18 mouse cellular contexts compared by ENCODE assay signal in the genomic region with DNA sequence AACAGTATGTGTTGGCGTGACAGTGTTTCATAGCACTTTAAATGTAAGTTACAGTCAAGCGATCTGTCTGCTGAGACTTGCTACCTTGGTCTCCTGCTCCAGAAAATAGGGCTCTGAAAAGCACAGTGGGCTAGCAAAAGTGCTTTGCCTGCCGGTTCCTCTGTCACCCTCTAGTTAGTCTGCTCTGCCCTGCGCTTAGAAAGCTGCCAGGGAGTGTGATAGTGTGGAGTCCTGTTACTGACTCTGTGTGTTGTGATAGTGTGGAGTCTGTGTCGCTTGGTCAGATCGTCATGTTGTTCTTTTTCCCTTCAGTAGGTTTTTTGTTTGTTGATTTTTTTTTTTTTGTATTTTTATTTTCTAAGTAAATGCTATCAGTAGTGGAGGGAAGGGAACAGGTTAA. TPM values are rescaled to one million over a fixed set of nuclear protein-coding genes. Genes with fewer than 3 reads are reported as not detected.
DNase-seq lines count a peak whose midpoint lies in the region; ATAC-seq lines count a peak whose summit lies in the region.
"Had no signal": no experiment of that assay in that cellular context is flagged by ENCODE, and none has a peak within 500 bp of the region (broad histone marks: within the 10 kb centered on the region; RNA-seq: fewer than 3 reads in every experiment).

No protein-coding gene starts in this region.

- peaks cover 78% of the 10 kb centered on the region for H3K4me1 ChIP-seq in heart, embryonic 13.5 days
- H3K4me1 ChIP-seq in liver, embryonic 11.5 days (replicated peaks; ENCODE audit: control insufficient read depth, insufficient read depth, low read length), result peaks cover 39% of the 10 kb centered on the region
- H3K4me1 ChIP-seq in liver, embryonic 15.5 days (replicated peaks), result peaks cover 49% of the 10 kb centered on the region

- H3K9ac ChIP-seq in heart, embryonic 13.5 days, result peak overlapping the region; percentile 69
- peak overlapping the region; percentile 20; the same call in 1 of the 2 replicates for H3K9ac ChIP-seq in liver, embryonic 11.5 days (ENCODE audit: low read depth, low read length)
- no peak overlapping the region for H3K9ac ChIP-seq in liver, embryonic 15.5 days
- H3K9ac ChIP-seq: limb, embryonic 15.5 days; neural tube, embryonic 15.5 days had no signal

- peak overlapping the region; percentile 77 for H3K27ac ChIP-seq in heart, embryonic 13.5 days (replicated peaks)
- H3K27ac ChIP-seq in liver, embryonic 11.5 days (ENCODE audit: low read depth, low read length), result peak overlapping the region; percentile 59; the same call in 1 of the 2 replicates
- peak overlapping the region; percentile 65 for H3K27ac ChIP-seq in liver, embryonic 15.5 days (replicated peaks)
- H3K27ac ChIP-seq: limb, embryonic 15.5 days; neural tube, embryonic 15.5 days had no signal

- no peak for DNase-seq in heart, postnatal 36 days
- DNase-seq in liver, embryonic 11.5 days (ENCODE audit: low spot score), result no peak
- DNase-seq in liver, result no peak
- no peak for DNase-seq in cerebellum, postnatal 10 days
- no peak for DNase-seq in right cerebral cortex, adult 2 months (ENCODE audit: low spot score in 2 of 2)
- DNase-seq: B cell, adult 2 months; cerebellum, adult 9-11 months; gastrocnemius, postnatal 25 days; lung, postnatal 10 days; right cerebral cortex, postnatal 25 days; thymus, adult 2 months had no signal

- H3K27me3 ChIP-seq in heart, embryonic 13.5 days (replicated peaks), result no peaks in the 10 kb centered on the region
- H3K27me3 ChIP-seq in liver, embryonic 11.5 days (replicated peaks; ENCODE audit: control insufficient read depth, insufficient read depth, low read length), result no peaks in the 10 kb centered on the region
- H3K27me3 ChIP-seq in liver, embryonic 15.5 days, result no peaks in the 10 kb centered on the region
- H3K27me3 ChIP-seq: limb, embryonic 15.5 days; megakaryocyte, embryonic 14.5 days; neural tube, embryonic 15.5 days had no signal

- intact Hi-C loops in heart, postnatal 36 days (cut with DNase I), result no loop called here

- WGBS in heart, embryonic 13.5 days, result 29% methylated on average over 6 of the region's 6 CpGs
- 56% methylated on average over 6 of the region's 6 CpGs for WGBS in liver, embryonic 11.5 days
- WGBS in liver, embryonic 15.5 days (ENCODE audit: insufficient replicate concordance), result 51% methylated on average over 6 of the region's 6 CpGs

- H3K9me3 ChIP-seq in heart, embryonic 13.5 days, result no peaks in the 10 kb centered on the region
- H3K9me3 ChIP-seq in liver, embryonic 11.5 days (ENCODE audit: control insufficient read depth, low read length), result no peaks in the 10 kb centered on the region
- H3K9me3 ChIP-seq in liver, embryonic 15.5 days (replicated peaks), result no peaks in the 10 kb centered on the region
- H3K9me3 ChIP-seq: limb, embryonic 15.5 days; neural tube, embryonic 15.5 days had no signal

- peak overlapping the region; percentile 33 for H3K4me3 ChIP-seq in heart, embryonic 13.5 days
- no peak overlapping the region for H3K4me3 ChIP-seq in liver, embryonic 11.5 days (ENCODE audit: low read depth, low read length)
- 0 out of 2 replicates have a peak overlapping the region, but pooled peaks have one; percentile 8 for H3K4me3 ChIP-seq in liver, embryonic 15.5 days (replicated peaks)
- H3K4me3 ChIP-seq: limb, embryonic 15.5 days; megakaryocyte, embryonic 14.5 days; neural tube, embryonic 15.5 days had no signal

- H3K36me3 ChIP-seq in heart, embryonic 13.5 days, result 0 out of 2 replicates have a peak, but pooled peaks cover 4% of the 10 kb centered on the region
- H3K36me3 ChIP-seq in liver, embryonic 11.5 days (ENCODE audit: control insufficient read depth, insufficient read depth, low read length), result no peaks in the 10 kb centered on the region
- peaks cover 4% of the 10 kb centered on the region; the same call in 1 of the 2 replicates for H3K36me3 ChIP-seq in liver, embryonic 15.5 days (replicated peaks)
- H3K36me3 ChIP-seq: limb, embryonic 15.5 days; neural tube, embryonic 15.5 days had no signal

- no peak for ATAC-seq in heart, embryonic 13.5 days (ENCODE audit: extremely low read depth, insufficient number of reproducible peaks, low FRiP score, low TSS enrichment)
- peak; percentile 37; the same call in 1 of the 2 replicates for ATAC-seq in liver, embryonic 11.5 days (replicated peaks; ENCODE audit: low FRiP score)
- peak; percentile 43 for ATAC-seq in liver, embryonic 15.5 days (ENCODE audit: insufficient read depth)
- ATAC-seq: forebrain, embryonic 16.5 days; midbrain, embryonic 16.5 days had no signal

- H3K4me2 ChIP-seq in heart, embryonic 13.5 days, result peak overlapping the region; percentile 65
- H3K4me2 ChIP-seq in liver, embryonic 11.5 days, result peak overlapping the region; percentile 52
- peak overlapping the region; percentile 45 for H3K4me2 ChIP-seq in liver, embryonic 15.5 days
- H3K4me2 ChIP-seq: limb, embryonic 15.5 days; neural tube, embryonic 15.5 days had no signal

RNA-seq across cellular contexts. Expression of a gene that starts 7.1 kb away (rescaled TPM):
- 25.3 and 27.1 TPM in 2 replicates for polyA plus RNA-seq in heart, embryonic 13.5 days (2015; fragmentation: Nextera tagmentation; extraction: Ambion mirVana)
- 10 to 100 TPM; 15.0 to 15.2 TPM for total RNA-seq in heart, postnatal 36 days (2021)
- polyA plus RNA-seq in liver, embryonic 11.5 days (2014; fragmentation: Nextera tagmentation; extraction: Ambion mirVana), result 31.6 and 33.3 TPM in 2 replicates
- polyA plus RNA-seq in liver, embryonic 15.5 days (2015; fragmentation: Nextera tagmentation; extraction: Ambion mirVana), result 17.6 and 19.3 TPM in 2 replicates
